9 mouse cellular contexts compared by ENCODE assay signal in genomic region chr2:69884581-69884980, GRCm38 (mm10). TPM values are rescaled to one million over a fixed set of nuclear protein-coding genes. Genes with fewer than 3 reads are reported as not detected.
A peak's percentile ranks its signal among the peaks of the same experiment; 100 is the strongest.
DNase-seq lines count a peak whose midpoint lies in the region; ATAC-seq and TF ChIP-seq lines count a peak whose summit lies in the region.
"Had no signal": no experiment of that assay in that cellular context is flagged by ENCODE, and none has a peak within 500 bp of the region (broad histone marks: within the 10 kb centered on the region; RNA-seq: fewer than 3 reads in every experiment).

No protein-coding gene starts in this region.

- no peak for ATAC-seq in heart, embryonic 15.5 days (replicated peaks; ENCODE audit: insufficient number of reproducible peaks, insufficient read depth, low FRiP score, low read depth)
- no peak for ATAC-seq in hindbrain, embryonic 12.5 days (ENCODE audit: low FRiP score)
- ATAC-seq in midbrain, embryonic 12.5 days (ENCODE audit: low FRiP score, low read depth), result no peak

- no peaks in the 10 kb centered on the region for H3K27me3 ChIP-seq in heart, embryonic 15.5 days
- no peaks in the 10 kb centered on the region for H3K27me3 ChIP-seq in MEL (ENCODE audit: control insufficient read depth in 1 of 2, insufficient read depth in 2 of 2, low read length in 2 of 2)
- no peaks in the 10 kb centered on the region for H3K27me3 ChIP-seq in hindbrain, embryonic 12.5 days
- H3K27me3 ChIP-seq in midbrain, embryonic 12.5 days, result no peaks in the 10 kb centered on the region
- H3K27me3 ChIP-seq: Patski had no signal

- TF ChIP-seq RAD21 in MEL (IDR thresholded peaks at IDR 0.05; ENCODE audit: low read depth, low read length), result no peak

- H3K36me3 ChIP-seq in heart, embryonic 15.5 days, result 0 out of 2 replicates have a peak, but pooled peaks cover 3% of the 10 kb centered on the region
- peaks cover 0 to 10% of the 10 kb centered on the region in 2 experiments; a peak in 3 of 4 replicates for H3K36me3 ChIP-seq in MEL (ENCODE audit: control insufficient read depth in 1 of 2, insufficient read depth in 2 of 2, low read length in 2 of 2)
- no peaks in the 10 kb centered on the region for H3K36me3 ChIP-seq in hindbrain, embryonic 12.5 days
- no peaks in the 10 kb centered on the region for H3K36me3 ChIP-seq in midbrain, embryonic 12.5 days

- H3K27ac ChIP-seq in heart, embryonic 15.5 days, result no peak overlapping the region
- peak overlapping the region; percentile 69 for H3K27ac ChIP-seq in MEL (ENCODE audit: control insufficient read depth, low read depth, low read length)
- H3K27ac ChIP-seq in hindbrain, embryonic 12.5 days, result no peak overlapping the region
- no peak overlapping the region for H3K27ac ChIP-seq in midbrain, embryonic 12.5 days (replicated peaks)

- H3K4me3 ChIP-seq in heart, embryonic 15.5 days, result peak overlapping the region; percentile 73
- H3K4me3 ChIP-seq in MEL (ENCODE audit: control insufficient read depth in 1 of 2, insufficient read depth in 1 of 2, low read depth in 2 of 2, low read length in 2 of 2), result peak overlapping the region; percentile 64 to 95
- H3K4me3 ChIP-seq in hindbrain, embryonic 12.5 days, result peak overlapping the region; percentile 61
- H3K4me3 ChIP-seq in midbrain, embryonic 12.5 days, result peak overlapping the region; percentile 63

- TF ChIP-seq POLR2A in MEL (IDR thresholded peaks at IDR 0.05; ENCODE audit: control insufficient read depth in 1 of 2, insufficient read depth in 1 of 2, low read depth in 1 of 2, low read length in 2 of 2, poor library complexity in 1 of 2), result no peak

- peak overlapping the region; percentile 65 for H3K4me2 ChIP-seq in heart, embryonic 15.5 days
- H3K4me2 ChIP-seq in hindbrain, embryonic 12.5 days (replicated peaks), result peak overlapping the region; percentile 72
- peak overlapping the region; percentile 70 for H3K4me2 ChIP-seq in midbrain, embryonic 12.5 days (replicated peaks)

- peak overlapping the region; percentile 73 for H3K9ac ChIP-seq in heart, embryonic 15.5 days
- H3K9ac ChIP-seq in MEL (ENCODE audit: control insufficient read depth, low read depth, low read length, poor library complexity, severe bottlenecking), result peak overlapping the region; percentile 94
- peak overlapping the region; percentile 79; the same call in 1 of the 2 replicates for H3K9ac ChIP-seq in hindbrain, embryonic 12.5 days
- peak overlapping the region; percentile 79; the same call in 1 of the 2 replicates for H3K9ac ChIP-seq in midbrain, embryonic 12.5 days (replicated peaks)

- TF ChIP-seq CTCF in MEL (IDR thresholded peaks at IDR 0.05 in 2 of 3, conservative IDR thresholded peaks at IDR 0.05 in 1 of 3; ENCODE audit: control insufficient read depth in 1 of 3, insufficient read depth in 1 of 3, low read depth in 2 of 3, low read length in 3 of 3, poor library complexity in 1 of 3, severe bottlenecking in 1 of 3), result no peak

- intact Hi-C loops in heart, postnatal 10 days (cut with DNase I), result loop anchor here (2.0 kb wide), 1 partner anchor 22 kb away; no protein-coding TSS in a partner anchor

- H3K9me3 ChIP-seq in heart, embryonic 15.5 days (replicated peaks), result no peaks in the 10 kb centered on the region
- H3K9me3 ChIP-seq in MEL (replicated peaks; ENCODE audit: insufficient read depth, low read length), result no peaks in the 10 kb centered on the region
- H3K9me3 ChIP-seq in hindbrain, embryonic 12.5 days (replicated peaks), result no peaks in the 10 kb centered on the region
- H3K9me3 ChIP-seq in midbrain, embryonic 12.5 days, result no peaks in the 10 kb centered on the region

- 48% methylated on average over 6 of the region's 6 CpGs for WGBS in heart, embryonic 15.5 days
- WGBS in hindbrain, embryonic 12.5 days, result 66% methylated on average over 6 of the region's 6 CpGs
- 65% methylated on average over 6 of the region's 6 CpGs for WGBS in midbrain, embryonic 12.5 days

- H3K79me2 ChIP-seq in MEL (ENCODE audit: control insufficient read depth, insufficient read depth, low read length, poor library complexity), result peaks cover 16% of the 10 kb centered on the region

- H3K4me1 ChIP-seq in heart, embryonic 15.5 days (replicated peaks), result peaks cover 9% of the 10 kb centered on the region; the same call in 1 of the 2 replicates
- H3K4me1 ChIP-seq in MEL (ENCODE audit: control insufficient read depth in 1 of 2, insufficient read depth in 2 of 2, low read length in 2 of 2), result peaks cover 2 to 4% of the 10 kb centered on the region in 2 experiments; a peak in 2 of 4 replicates
- 0 out of 2 replicates have a peak, but pooled peaks cover 4% of the 10 kb centered on the region for H3K4me1 ChIP-seq in hindbrain, embryonic 12.5 days
- H3K4me1 ChIP-seq in midbrain, embryonic 12.5 days, result peaks cover 12% of the 10 kb centered on the region

- TF ChIP-seq EP300 in MEL (IDR thresholded peaks at IDR 0.05; ENCODE audit: low read depth in 1 of 2, low read length in 2 of 2), result no peak

- DNase-seq in heart, postnatal 10 days, result no peak
- DNase-seq in MEL (ENCODE audit: low read depth, low spot score) (peak; percentile 64), MN1 (ENCODE audit: low spot score) (no peak)
- DNase-seq in left cerebral cortex, adult 11 months (ENCODE audit: low spot score), result no peak
- no peak for DNase-seq in adrenal gland, adult 2 months

TF ChIP-seq in MEL, 35 proteins besides CTCF, POLR2A, EP300 and RAD21:
- TF ChIP-seq MAFK (IDR thresholded peaks at IDR 0.05; ENCODE audit: borderline replicate concordance, low read depth, low read length) (no peak), POLR2AphosphoS5 (IDR thresholded peaks at IDR 0.05; ENCODE audit: borderline replicate concordance, low read depth, low read length) (no peak), NELFE (IDR thresholded peaks at IDR 0.05; ENCODE audit: low read depth, low read length) (no peak), MXI1 (IDR thresholded peaks at IDR 0.05; ENCODE audit: low read depth, low read length) (no peak), ZNF384 (IDR thresholded peaks at IDR 0.05; ENCODE audit: low read depth, low read length) (no peak), TBP (IDR thresholded peaks at IDR 0.05; ENCODE audit: low read depth, low read length) (no peak), CHD2 (IDR thresholded peaks at IDR 0.05; ENCODE audit: low read length) (no peak)

RNA-seq across cellular contexts. Expression of gene Mettl5, which starts 0.8 kb away (rescaled TPM):
- polyA plus RNA-seq in heart, embryonic 15.5 days (2015; fragmentation: Nextera tagmentation; extraction: Ambion mirVana), result 33.5 and 38.1 TPM in 2 replicates
- 10 to 100 TPM; 19.0 to 20.6 TPM for total RNA-seq in heart, postnatal 10 days (2021)
- 27.5 and 32.3 TPM in 2 replicates for total RNA-seq in MEL (2012; rRNA removed)
- polyA plus RNA-seq in MEL (2012; ENCODE audit: insufficient read depth in 1 of 2, insufficient read length in 2 of 2, low read depth in 1 of 2, low replicate concordance in 2 of 2, missing spikeins in 1 of 2), result 10 to 100 TPM in 1 of 2 experiments, not detected in 1; 29.2 TPM
- 34.6 and 35.3 TPM in 2 replicates for polyA plus RNA-seq in hindbrain, embryonic 12.5 days (2016; fragmentation: Nextera tagmentation; extraction: Ambion mirVana)
- polyA plus RNA-seq in midbrain, embryonic 12.5 days (2016; fragmentation: Nextera tagmentation; extraction: Ambion mirVana), result 35.4 and 39.7 TPM in 2 replicates
- total RNA-seq in adrenal gland, adult 2 months (2021), result 10 to 100 TPM; 16.2 to 20.4 TPM
- 16.6 and 17.2 TPM in 2 replicates for polyA plus RNA-seq in adrenal gland, adult 2 months (2012; rRNA removed)

RNA-seq across cellular contexts. Expression of gene Ubr3, which starts 12.5 kb away (rescaled TPM):
- 9.1 and 11.8 TPM in 2 replicates for polyA plus RNA-seq in heart, embryonic 15.5 days (2015; fragmentation: Nextera tagmentation; extraction: Ambion mirVana)
- 100 to 1,000 TPM; 105 to 111 TPM for total RNA-seq in heart, postnatal 10 days (2021)
- 10.1 and 13.5 TPM in 2 replicates for total RNA-seq in MEL (2012; rRNA removed)
- 100 to 1,000 TPM in 1 of 2 experiments, 10 to 100 TPM in 1; 25.3 to 188 TPM for polyA plus RNA-seq in MEL (2012; ENCODE audit: insufficient read depth in 1 of 2, insufficient read length in 2 of 2, low read depth in 1 of 2, low replicate concordance in 2 of 2, missing spikeins in 1 of 2)
- polyA plus RNA-seq in hindbrain, embryonic 12.5 days (2016; fragmentation: Nextera tagmentation; extraction: Ambion mirVana), result 21.4 and 22.4 TPM in 2 replicates
- 24.3 and 24.8 TPM in 2 replicates for polyA plus RNA-seq in midbrain, embryonic 12.5 days (2016; fragmentation: Nextera tagmentation; extraction: Ambion mirVana)
- total RNA-seq in adrenal gland, adult 2 months (2021), result 10 to 100 TPM; 75.7 to 83.3 TPM
- 10.9 and 18.7 TPM in 2 replicates for polyA plus RNA-seq in adrenal gland, adult 2 months (2012; rRNA removed)

RNA-seq across cellular contexts. Expression of gene Ssb, which starts 23.2 kb away (rescaled TPM):
- 173 and 201 TPM in 2 replicates for polyA plus RNA-seq in heart, embryonic 15.5 days (2015; fragmentation: Nextera tagmentation; extraction: Ambion mirVana)
- total RNA-seq in heart, postnatal 10 days (2021), result 100 to 1,000 TPM in 1 of 2 experiments, 10 to 100 TPM in 1; 84.7 to 102 TPM
- 219 and 221 TPM in 2 replicates for total RNA-seq in MEL (2012; rRNA removed)
- 1,000 to 10,000 TPM in 1 of 2 experiments, 100 to 1,000 TPM in 1; 357 to 1,377 TPM for polyA plus RNA-seq in MEL (2012; ENCODE audit: insufficient read depth in 1 of 2, insufficient read length in 2 of 2, low read depth in 1 of 2, low replicate concordance in 2 of 2, missing spikeins in 1 of 2)
- polyA plus RNA-seq in hindbrain, embryonic 12.5 days (2016; fragmentation: Nextera tagmentation; extraction: Ambion mirVana), result 361 and 378 TPM in 2 replicates
- 379 and 421 TPM in 2 replicates for polyA plus RNA-seq in midbrain, embryonic 12.5 days (2016; fragmentation: Nextera tagmentation; extraction: Ambion mirVana)
- total RNA-seq in adrenal gland, adult 2 months (2021), result 100 to 1,000 TPM; 162 to 194 TPM
- polyA plus RNA-seq in adrenal gland, adult 2 months (2012; rRNA removed), result 0.07 and 0.35 TPM in 2 replicates

Comparison
In these comparisons a context has a peak if more than half of its experiments do, and no peak if none do; other contexts are left out.
1. RNA of gene Ssb, which starts 23.2 kb away (polyA plus RNA-seq): 357 to 1,377 TPM in MEL, 379 to 421 TPM in midbrain, embryonic 12.5 days, 361 to 378 TPM in hindbrain, embryonic 12.5 days and 173 to 201 TPM in heart, embryonic 15.5 days; 0.07 to 0.35 TPM in adrenal gland, adult 2 months; every median in the first group is over 100 times any median in the second.
2. Peak in every context shown above with its lines, with median percentiles within 50 percentile points of each other: H3K4me2 ChIP-seq, H3K4me3 ChIP-seq and H3K9ac ChIP-seq.